Mouse (Mus musculus): ENCODE measurements around the gene Ghrh. TPM values are rescaled to one million over a fixed set of nuclear protein-coding genes. Genes with fewer than 3 reads are reported as not detected.
A peak's percentile ranks its signal among the peaks of the same experiment; 100 is the strongest.

Gene Ghrh
- polyA plus RNA-seq (2015; fragmentation: Nextera tagmentation; extraction: Ambion mirVana), result not detected in 2 replicates

- no peaks in the 10 kb centered on the region for H3K27me3 ChIP-seq (ENCODE audit: insufficient read depth, low read length)
- H3K9ac ChIP-seq (ENCODE audit: low read depth, low read length), result no peak within 1 kb of the TSS
- no peak for ATAC-seq (replicated peaks; ENCODE audit: low FRiP score, low read depth)
- no peak within 1 kb of the TSS for H3K4me2 ChIP-seq (ENCODE audit: low read length)
- H3K4me3 ChIP-seq (replicated peaks; ENCODE audit: low read depth, low read length), result no peak within 1 kb of the TSS
- no peaks in the 10 kb centered on the region for H3K36me3 ChIP-seq (ENCODE audit: insufficient read depth, low read length)
- TF ChIP-seq CTCF (IDR thresholded peaks at IDR 0.05; ENCODE audit: low read depth), result no peak
- WGBS, result 69% methylated on average over 26 of the region's 26 CpGs
- H3K9me3 ChIP-seq (replicated peaks; ENCODE audit: low read length), result no peaks in the 10 kb centered on the region
- H3K4me1 ChIP-seq (replicated peaks; ENCODE audit: insufficient read depth, low read length), result no peaks in the 10 kb centered on the region
- DNase-seq (ENCODE audit: low spot score), result peak; percentile 65
- H3K27ac ChIP-seq, result peak within 1 kb of the TSS; percentile 44; the same call in 1 of the 2 replicates
These were observed at the start of gene Ghrh for GRCm38 (mm10) chr2:157347361-157348159. Gene Ghrh (minus strand): TSS chr2:157347506.

GRCm38 (mm10) chr2:157395960-157396359 lies 48.7 kb upstream of the Ghrh start:
- no peak for ATAC-seq (replicated peaks; ENCODE audit: low FRiP score, low read depth)
- no peak overlapping the region for H3K4me2 ChIP-seq (ENCODE audit: low read length)
- H3K9ac ChIP-seq (ENCODE audit: low read depth, low read length), result no peak overlapping the region
- no peak overlapping the region for H3K27ac ChIP-seq
- no peak for DNase-seq (ENCODE audit: low spot score)
- no peak overlapping the region for H3K4me3 ChIP-seq (replicated peaks; ENCODE audit: low read depth, low read length)
- no peaks in the 10 kb centered on the region for H3K9me3 ChIP-seq (replicated peaks; ENCODE audit: low read length)
- TF ChIP-seq CTCF (IDR thresholded peaks at IDR 0.05; ENCODE audit: low read depth), result no peak
- no peaks in the 10 kb centered on the region for H3K27me3 ChIP-seq (ENCODE audit: insufficient read depth, low read length)
- peaks cover 17% of the 10 kb centered on the region for H3K36me3 ChIP-seq (ENCODE audit: insufficient read depth, low read length)
- WGBS, result 61% methylated on average over 13 of the region's 13 CpGs
- no peaks in the 10 kb centered on the region for H3K4me1 ChIP-seq (replicated peaks; ENCODE audit: insufficient read depth, low read length)

GRCm38 (mm10) chr2:157395371-157395770 lies 48.1 kb upstream of the Ghrh start:
- Histone ChIP-seq H3K9ac (ENCODE audit: low read depth, low read length) (no peak overlapping the region), H3K36me3 (ENCODE audit: insufficient read depth, low read length) (peaks cover 20% of the 10 kb centered on the region), H3K9me3 (replicated peaks; ENCODE audit: low read length) (no peaks in the 10 kb centered on the region), H3K4me2 (ENCODE audit: low read length) (no peak overlapping the region), H3K4me3 (replicated peaks; ENCODE audit: low read depth, low read length) (no peak overlapping the region), H3K27ac (no peak overlapping the region), H3K27me3 (ENCODE audit: insufficient read depth, low read length) (no peaks in the 10 kb centered on the region), H3K4me1 (replicated peaks; ENCODE audit: insufficient read depth, low read length) (no peaks in the 10 kb centered on the region)
- no peak for TF ChIP-seq CTCF (IDR thresholded peaks at IDR 0.05; ENCODE audit: low read depth)
- ATAC-seq (replicated peaks; ENCODE audit: low FRiP score, low read depth) (no peak), DNase-seq (ENCODE audit: low spot score) (no peak)
- WGBS, result 74% methylated on average over 5 of the region's 5 CpGs

GRCm38 (mm10) chr2:157394868-157395267 lies 47.6 kb upstream of the Ghrh start:
- no peak overlapping the region for H3K4me3 ChIP-seq (replicated peaks; ENCODE audit: low read depth, low read length)
- no peak overlapping the region for H3K9ac ChIP-seq (ENCODE audit: low read depth, low read length)
- H3K9me3 ChIP-seq (replicated peaks; ENCODE audit: low read length), result no peaks in the 10 kb centered on the region
- no peaks in the 10 kb centered on the region for H3K4me1 ChIP-seq (replicated peaks; ENCODE audit: insufficient read depth, low read length)
- WGBS, result 75% methylated on average over 6 of the region's 6 CpGs
- no peak overlapping the region for H3K27ac ChIP-seq
- no peak for TF ChIP-seq CTCF (IDR thresholded peaks at IDR 0.05; ENCODE audit: low read depth)
- DNase-seq (ENCODE audit: low spot score), result no peak
- H3K36me3 ChIP-seq (ENCODE audit: insufficient read depth, low read length), result peaks cover 22% of the 10 kb centered on the region
- H3K27me3 ChIP-seq (ENCODE audit: insufficient read depth, low read length), result no peaks in the 10 kb centered on the region
- H3K4me2 ChIP-seq (ENCODE audit: low read length), result no peak overlapping the region
- ATAC-seq (replicated peaks; ENCODE audit: low FRiP score, low read depth), result no peak

- no peak overlapping the region for H3K27ac ChIP-seq
- ATAC-seq (replicated peaks; ENCODE audit: low FRiP score, low read depth) (no peak), DNase-seq (ENCODE audit: low spot score) (no peak)
- WGBS, result 98% methylated on average over 4 of the region's 4 CpGs
- no peak overlapping the region for H3K4me2 ChIP-seq (ENCODE audit: low read length)
- H3K4me1 ChIP-seq (replicated peaks; ENCODE audit: insufficient read depth, low read length), result no peaks in the 10 kb centered on the region
- no peaks in the 10 kb centered on the region for H3K27me3 ChIP-seq (ENCODE audit: insufficient read depth, low read length)
- no peaks in the 10 kb centered on the region for H3K9me3 ChIP-seq (replicated peaks; ENCODE audit: low read length)
- H3K9ac ChIP-seq (ENCODE audit: low read depth, low read length), result no peak overlapping the region
- H3K36me3 ChIP-seq (ENCODE audit: insufficient read depth, low read length), result peaks cover 22% of the 10 kb centered on the region
- no peak for TF ChIP-seq CTCF (IDR thresholded peaks at IDR 0.05; ENCODE audit: low read depth)
- H3K4me3 ChIP-seq (replicated peaks; ENCODE audit: low read depth, low read length), result no peak overlapping the region
These were observed 46.2 kb upstream of the Ghrh start for GRCm38 (mm10) chr2:157393549-157393948.

- WGBS, result 94% methylated on average over 2 of the region's 2 CpGs
- TF ChIP-seq CTCF (IDR thresholded peaks at IDR 0.05; ENCODE audit: low read depth), result no peak
- DNase-seq (ENCODE audit: low spot score) (no peak), ATAC-seq (replicated peaks; ENCODE audit: low FRiP score, low read depth) (no peak)
- Histone ChIP-seq H3K4me3 (replicated peaks; ENCODE audit: low read depth, low read length) (no peak overlapping the region), H3K27ac (no peak overlapping the region), H3K4me1 (replicated peaks; ENCODE audit: insufficient read depth, low read length) (no peaks in the 10 kb centered on the region), H3K4me2 (ENCODE audit: low read length) (no peak overlapping the region), H3K9me3 (replicated peaks; ENCODE audit: low read length) (no peaks in the 10 kb centered on the region), H3K9ac (ENCODE audit: low read depth, low read length) (no peak overlapping the region), H3K27me3 (ENCODE audit: insufficient read depth, low read length) (no peaks in the 10 kb centered on the region), H3K36me3 (ENCODE audit: insufficient read depth, low read length) (peaks cover 18% of the 10 kb centered on the region)
These were observed 45.0 kb upstream of the Ghrh start for GRCm38 (mm10) chr2:157392331-157392730.

Data from kidney, postnatal 0 days (tissue).